Mouse (Mus musculus) liver, postnatal 0 days (tissue): ENCODE measurements at regions not wholly inside any gene's neighbourhood (a gene's known extent, or its start where the extent isn't known, plus 50 kb on each side); places are given as distances from the start of the nearest gene placed in this dataset.

Source experiments
- CTCF ChIP-seq: sonication (generic); IDR thresholded peaks from 2 replicates; pipeline ENCODE4 v1.5.1; 2016; ENCODE audit warnings: antibody characterized with exemption, low read depth
- EP300 ChIP-seq: IDR thresholded peaks from 2 replicates; pipeline ENCODE4 v1.6.1; 2016; ENCODE audit warnings: antibody characterized with exemption, low read depth, mild to moderate bottlenecking

GRCm38 (mm10) chr14:68721156-68721555, 572.9 kb downstream of the Synb start:
- TF ChIP-seq CTCF (no peak), EP300 (no peak)
